Mouse (Mus musculus): ENCODE measurements around the gene Ilkap.

Gene Ilkap

GRCm38 (mm10) chr1:91362113-91362512 is 36.5 kb downstream of the Ilkap start:
- WGBS = 85% methylated on average over 5 of the region's 5 CpGs

- 81% methylated on average over 11 of the region's 11 CpGs for WGBS
Measured at GRCm38 (mm10) chr1:91356105-91356504, 42.5 kb downstream of the Ilkap start.

- 67% methylated on average over 2 of the region's 2 CpGs for WGBS
Measured at GRCm38 (mm10) chr1:91352277-91352676, 46.3 kb downstream of the Ilkap start.

GRCm38 (mm10) chr1:91351249-91351648 is 47.4 kb downstream of the Ilkap start:
- 84% methylated on average over 3 of the region's 3 CpGs for WGBS

- 72% methylated on average over 4 of the region's 4 CpGs for WGBS
Measured at GRCm38 (mm10) chr1:91350841-91351240, 47.8 kb downstream of the Ilkap start, which contains the start of gene Klhl30. Gene Klhl30, plus strand, starts transcription at chr1:91351016.

- WGBS = 34% methylated on average over 3 of the region's 3 CpGs
Measured at GRCm38 (mm10) chr1:91346892-91347291, 51.7 kb downstream of the Ilkap start.

GRCm38 (mm10) chr1:91344921-91345685 is 53.5 kb downstream of the Ilkap start:
- WGBS = 6% methylated on average over 68 of the region's 68 CpGs

- 86% methylated on average over 3 of the region's 3 CpGs for WGBS
Measured at GRCm38 (mm10) chr1:91344001-91344400, 54.6 kb downstream of the Ilkap start.

- 84% methylated on average over 7 of the region's 7 CpGs for WGBS
Measured at GRCm38 (mm10) chr1:91337355-91337754, 61.3 kb downstream of the Ilkap start.

- WGBS = 24% methylated on average over 4 of the region's 4 CpGs
Measured at GRCm38 (mm10) chr1:91332102-91332501, 66.5 kb downstream of the Ilkap start.

- 80% methylated on average over 4 of the region's 4 CpGs for WGBS
Measured at GRCm38 (mm10) chr1:91325488-91326042, 73.0 kb downstream of the Ilkap start.

- 85% methylated on average over 2 of the region's 2 CpGs for whole genome bisulfite sequencing
Measured at GRCm38 (mm10) chr1:91324646-91325045, 74.0 kb downstream of the Ilkap start.
